Mouse (Mus musculus): ENCODE results near the gene Ipo4.

- TF ChIP-seq USF1 (IDR thresholded peaks at IDR 0.05; ENCODE audit: low read depth, low read length) (peak; percentile 48; the same call in 1 of the 2 replicates), CTCF (IDR thresholded peaks at IDR 0.05 in 2 of 3, conservative IDR thresholded peaks at IDR 0.05 in 1 of 3; ENCODE audit: control insufficient read depth in 1 of 3, insufficient read depth in 1 of 3, low read depth in 2 of 3, low read length in 3 of 3, poor library complexity in 1 of 3, severe bottlenecking in 1 of 3) (peak; percentile 53 to 96 (median 86); a peak in 5 of 6 replicates), TAL1 (IDR thresholded peaks at IDR 0.05; ENCODE audit: low read length) (no peak), ZC3H11A (IDR thresholded peaks at IDR 0.05; ENCODE audit: low read depth, low read length) (peak; percentile 93), MAX (IDR thresholded peaks at IDR 0.05; ENCODE audit: low read length) (peak; percentile 54; the same call in 1 of the 2 replicates), CHD1 (IDR thresholded peaks at IDR 0.05; ENCODE audit: low read depth, low read length) (no peak), MAZ (IDR thresholded peaks at IDR 0.05; ENCODE audit: low read depth, low read length) (peak; percentile 81), JUND (IDR thresholded peaks at IDR 0.05; ENCODE audit: low read depth, low read length) (no peak), CHD2 (IDR thresholded peaks at IDR 0.05; ENCODE audit: low read length) (no peak), POLR2A (IDR thresholded peaks at IDR 0.05; ENCODE audit: control insufficient read depth in 1 of 2, insufficient read depth in 1 of 2, low read depth in 1 of 2, low read length in 2 of 2, poor library complexity in 1 of 2) (peak; percentile 80 to 90; a peak in 3 of 4 replicates), EP300 (IDR thresholded peaks at IDR 0.05; ENCODE audit: low read depth in 1 of 2, low read length in 2 of 2) (peak in 1 of 2 experiments; percentile 37; a peak in 2 of 4 replicates)
Measured at GRCm38 (mm10) chr14:55681160-55682117, 45.7 kb upstream of the Ipo4 start, which contains the start of gene Tinf2.
